Mouse (Mus musculus) erythroblast, embryonic 14.5 days (primary cell): ENCODE data around the gene Nup214. TPM values are rescaled to one million over a fixed set of nuclear protein-coding genes. Genes with fewer than 3 reads are reported as not detected.
"Not testable (repeated sequence)": the region's sequence is repeated elsewhere in the genome, so short reads cannot be mapped to it uniquely, and the experiment has no call there.

ENCODE experiments used
- H3K27me3 ChIP-seq: 2 replicates; pipeline ENCODE4 v1.6.1; 2012; ENCODE audit warnings: inconsistent platforms; ENCODE audit not compliant: control insufficient read depth
- H3K36me3 ChIP-seq: 2 replicates; pipeline ENCODE4 v1.6.1; 2012; ENCODE audit warnings: mild to moderate bottlenecking, inconsistent platforms; ENCODE audit not compliant: control insufficient read depth
- H3K4me1 ChIP-seq: 2 replicates; pipeline ENCODE4 v1.6.1; 2012; ENCODE audit warnings: inconsistent platforms; ENCODE audit not compliant: control insufficient read depth
- H3K4me3 ChIP-seq: replicated peaks from 2 replicates; pipeline ENCODE3; 2012; ENCODE audit warnings: moderate library complexity, mild to moderate bottlenecking, inconsistent platforms
- H3K9me3 ChIP-seq: 2 replicates; pipeline ENCODE4 v1.6.1; 2012; ENCODE audit warnings: low read length, inconsistent platforms, mixed read lengths; ENCODE audit not compliant: control insufficient read depth
- GATA1 ChIP-seq: IDR thresholded peaks from 2 replicates; pipeline ENCODE4 v1.6.1; 2012; ENCODE audit warnings: low read length, inconsistent platforms, mixed read lengths
- TAL1 ChIP-seq: IDR thresholded peaks from 3 replicates; pipeline ENCODE4 v1.6.1; 2012; ENCODE audit warnings: low read length, inconsistent platforms, mixed read lengths
- polyA plus RNA-seq: library from polyadenylated mRNA; stranded (reverse); fragments of >175 nt; gene quantifications from 2 replicates; pipeline ENCODE4 v1.2.3, GENCODE M21; 2012

Nup214 gene
- polyA plus RNA-seq, 1 experiment = 1.6 TPM

DNA sequence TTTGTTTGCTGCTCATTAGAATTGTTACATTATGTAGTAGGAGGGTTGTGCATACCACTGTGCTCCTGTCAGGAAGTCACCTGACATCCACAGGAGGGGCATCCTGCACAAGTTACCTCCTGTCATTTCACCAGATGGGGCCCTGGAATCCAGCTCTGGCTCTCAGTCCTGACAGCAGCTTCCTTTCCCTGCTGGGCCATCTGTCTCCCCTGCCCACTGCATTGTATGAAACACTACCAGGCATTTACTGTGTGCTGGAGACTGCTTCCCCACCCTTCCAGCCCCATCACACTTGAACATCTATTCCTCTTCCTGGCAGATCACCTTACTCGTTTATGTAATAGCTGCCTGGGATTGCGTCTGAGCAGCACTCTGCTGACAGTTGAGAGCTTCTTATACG is 55.4 kb downstream of the Nup214 start:
- TF ChIP-seq GATA1 = no peak
- TF ChIP-seq TAL1 = no peak
- Histone ChIP-seq H3K36me3 (peaks cover 94% of the 10 kb centered on the region), H3K27me3 (no peaks in the 10 kb centered on the region), H3K4me3 (no peak overlapping the region), H3K9me3 (no peaks in the 10 kb centered on the region), H3K4me1 (no peaks in the 10 kb centered on the region)

DNA sequence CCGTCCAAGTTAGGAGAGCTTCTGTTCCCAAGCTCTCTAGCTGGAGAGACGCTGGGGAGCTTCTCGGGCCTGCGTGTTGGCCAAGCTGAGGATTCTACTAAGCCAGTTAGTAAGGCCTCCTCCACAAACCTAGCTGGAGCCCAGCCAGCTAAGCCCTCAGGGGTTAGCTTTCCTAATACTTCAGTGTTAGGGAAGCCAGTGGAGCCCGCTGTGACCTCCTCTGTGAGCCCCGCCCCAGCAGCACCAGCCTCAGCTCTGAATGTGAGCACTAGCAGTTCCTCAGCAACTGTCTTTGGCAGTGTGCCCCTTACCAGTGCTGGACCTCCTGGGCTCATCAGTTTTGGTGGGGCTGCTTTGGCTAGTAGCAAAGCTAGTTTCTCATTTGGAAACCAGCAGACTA is 59.2 kb downstream of the Nup214 start:
- Histone ChIP-seq H3K9me3 (no peaks in the 10 kb centered on the region), H3K4me3 (no peak overlapping the region), H3K27me3 (no peaks in the 10 kb centered on the region), H3K36me3 (peaks cover 97% of the 10 kb centered on the region), H3K4me1 (no peaks in the 10 kb centered on the region)
- no peak for TF ChIP-seq TAL1
- no peak for TF ChIP-seq GATA1

DNA sequence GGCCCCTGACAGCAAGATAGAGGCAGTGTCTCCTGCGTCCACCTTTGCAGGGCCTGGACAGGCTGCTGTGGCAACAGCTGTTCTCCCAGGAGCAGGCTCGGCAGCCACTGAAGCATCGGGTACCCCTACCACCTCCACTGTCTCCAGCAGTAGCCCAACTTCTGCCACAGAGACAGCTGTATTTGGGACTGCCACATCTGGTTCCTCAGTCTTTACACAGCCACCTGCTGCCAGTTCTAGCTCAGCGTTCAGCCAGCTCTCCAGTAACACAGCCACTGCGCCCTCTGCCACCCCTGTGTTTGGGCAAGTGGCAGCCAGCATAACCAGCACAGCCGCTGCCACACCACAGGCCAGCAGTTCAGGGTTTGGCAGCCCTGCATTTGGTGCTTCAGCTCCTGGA is 60.0 kb downstream of the Nup214 start:
- peaks cover 98% of the 10 kb centered on the region for H3K36me3 ChIP-seq
- no peak overlapping the region for H3K4me3 ChIP-seq
- H3K4me1 ChIP-seq = no peaks in the 10 kb centered on the region
- H3K27me3 ChIP-seq = no peaks in the 10 kb centered on the region
- no peaks in the 10 kb centered on the region for H3K9me3 ChIP-seq
- TF ChIP-seq TAL1 (no peak), GATA1 (no peak)

DNA sequence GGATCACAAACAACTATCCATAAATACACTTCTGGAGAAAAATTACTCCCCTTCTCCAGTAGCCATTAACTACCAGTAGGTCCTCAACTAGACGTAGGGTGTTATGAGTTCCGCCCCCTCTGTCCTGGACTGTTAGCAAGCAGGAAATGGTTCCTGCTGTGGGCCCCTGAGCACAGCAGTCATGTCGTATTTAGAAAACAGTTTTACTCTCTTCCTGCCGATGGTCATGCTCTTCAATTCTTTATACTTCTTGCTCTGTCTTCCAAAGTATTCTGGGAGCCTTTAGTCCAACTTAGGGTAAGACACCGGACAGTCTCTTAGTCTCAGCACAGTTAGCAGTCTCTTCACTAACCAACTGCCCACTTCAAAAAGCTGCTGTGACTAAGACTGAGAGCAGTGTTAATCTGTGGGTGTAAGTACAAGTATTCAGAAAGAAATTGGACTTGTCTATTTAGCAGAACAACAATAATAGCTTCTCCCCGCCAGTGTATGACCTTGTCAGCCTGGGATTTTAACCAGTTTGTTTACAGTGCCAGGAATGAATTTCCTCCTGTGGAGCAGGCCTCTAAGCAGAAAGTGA is 63.1 kb downstream of the Nup214 start:
- peaks cover 98% of the 10 kb centered on the region for H3K36me3 ChIP-seq
- peaks cover 4% of the 10 kb centered on the region for H3K4me1 ChIP-seq
- no peak overlapping the region for H3K4me3 ChIP-seq
- H3K9me3 ChIP-seq = no peaks in the 10 kb centered on the region
- TF ChIP-seq GATA1 = no peak
- no peak for TF ChIP-seq TAL1
- no peaks in the 10 kb centered on the region for H3K27me3 ChIP-seq

DNA sequence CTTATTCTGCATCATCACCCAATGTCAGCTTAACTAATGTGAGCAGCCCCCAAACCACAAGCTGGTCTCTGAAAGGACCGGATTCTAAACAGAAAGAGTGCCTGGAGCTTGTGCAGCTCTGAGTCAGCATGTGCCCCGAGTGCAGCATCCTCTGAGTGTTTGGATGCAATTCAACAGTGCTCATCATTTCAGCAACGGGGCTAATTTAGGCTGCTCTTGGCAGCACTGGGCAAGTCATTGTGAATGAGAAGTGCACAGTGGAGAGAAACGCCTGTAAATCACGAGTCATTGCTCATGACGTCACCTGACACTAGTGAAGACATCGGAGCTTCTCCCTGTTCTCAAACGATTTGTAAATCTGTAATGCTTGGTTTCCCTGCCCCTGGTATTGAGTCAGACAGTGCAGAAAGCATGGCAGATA is 64.4 kb downstream of the Nup214 start:
- TF ChIP-seq TAL1 (no peak), GATA1 (no peak)
- Histone ChIP-seq H3K36me3 (peaks cover 96% of the 10 kb centered on the region), H3K4me3 (no peak overlapping the region), H3K27me3 (no peaks in the 10 kb centered on the region), H3K4me1 (peaks cover 4% of the 10 kb centered on the region), H3K9me3 (no peaks in the 10 kb centered on the region)

DNA sequence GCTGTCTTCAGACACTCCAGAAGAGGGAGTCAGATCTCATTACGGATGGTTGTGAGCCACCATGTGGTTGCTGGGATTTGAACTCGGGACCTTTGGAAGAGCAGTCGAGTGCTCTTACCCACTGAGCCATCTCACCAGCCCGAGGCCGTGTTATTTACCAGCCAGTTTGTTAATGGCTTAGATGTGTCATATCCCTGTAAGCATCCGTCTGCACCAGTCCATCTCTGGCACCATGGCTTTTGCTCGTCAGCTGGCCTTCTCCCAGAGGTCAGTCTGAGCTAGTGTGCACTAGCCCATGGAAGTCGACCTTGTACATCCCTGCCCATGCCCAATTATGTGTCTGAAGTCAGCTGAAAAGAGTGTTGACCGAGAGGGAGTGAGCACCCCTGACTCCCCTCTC is 66.4 kb downstream of the Nup214 start:
- not testable (repeated sequence) for H3K4me3 ChIP-seq, H3K9me3 ChIP-seq, H3K4me1 ChIP-seq, H3K27me3 ChIP-seq
- H3K36me3 ChIP-seq = peaks cover 95% of the 10 kb centered on the region

DNA sequence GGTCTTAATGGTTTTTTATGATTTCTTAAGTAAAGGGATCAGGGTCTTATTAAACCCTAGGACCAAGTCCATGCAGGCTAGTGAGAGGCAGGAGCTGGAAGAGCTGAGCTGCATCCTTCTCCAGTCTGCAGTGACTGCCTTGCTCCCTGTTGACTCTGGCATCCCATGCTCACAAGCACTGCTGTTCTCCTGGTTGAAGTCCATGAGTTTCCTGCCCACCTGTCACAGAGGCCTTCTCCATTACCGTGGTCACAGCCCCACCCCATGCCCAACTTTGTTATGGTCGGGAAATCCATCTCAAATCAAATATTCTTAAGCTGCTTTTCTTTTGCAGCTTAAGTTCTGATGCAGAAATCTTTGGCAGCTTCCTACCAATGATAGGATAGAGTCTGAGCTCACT is 66.9 kb downstream of the Nup214 start:
- Histone ChIP-seq H3K9me3 (no peaks in the 10 kb centered on the region), H3K36me3 (peaks cover 95% of the 10 kb centered on the region), H3K4me1 (peaks cover 5% of the 10 kb centered on the region), H3K27me3 (no peaks in the 10 kb centered on the region), H3K4me3 (no peak overlapping the region)
- TF ChIP-seq TAL1 (no peak), GATA1 (no peak)

DNA sequence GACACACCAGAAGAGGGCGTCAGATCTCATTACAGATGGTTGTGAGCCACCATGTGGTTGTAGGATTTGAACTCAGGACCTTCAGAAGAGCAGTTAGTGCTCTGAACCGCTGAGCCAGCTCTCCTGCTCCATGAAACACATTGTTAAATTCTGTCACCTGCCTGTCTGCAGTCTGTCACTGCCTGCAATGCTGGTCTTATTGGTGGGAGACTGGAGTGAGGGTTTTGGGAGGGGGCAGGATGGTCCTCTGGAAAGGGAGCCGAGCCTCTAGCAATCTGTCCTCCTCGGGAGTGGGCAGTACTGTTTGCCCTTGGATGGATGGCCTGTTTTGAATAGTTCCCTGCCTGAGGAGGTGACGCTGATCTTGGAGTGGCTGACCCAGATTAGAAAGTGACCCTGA is 69.6 kb downstream of the Nup214 start:
- Histone ChIP-seq H3K4me3 (no peak overlapping the region), H3K9me3 (no peaks in the 10 kb centered on the region), H3K4me1 (peaks cover 5% of the 10 kb centered on the region), H3K27me3 (no peaks in the 10 kb centered on the region), H3K36me3 (peaks cover 93% of the 10 kb centered on the region)
- TF ChIP-seq TAL1 = no peak
- TF ChIP-seq GATA1 = no peak

DNA sequence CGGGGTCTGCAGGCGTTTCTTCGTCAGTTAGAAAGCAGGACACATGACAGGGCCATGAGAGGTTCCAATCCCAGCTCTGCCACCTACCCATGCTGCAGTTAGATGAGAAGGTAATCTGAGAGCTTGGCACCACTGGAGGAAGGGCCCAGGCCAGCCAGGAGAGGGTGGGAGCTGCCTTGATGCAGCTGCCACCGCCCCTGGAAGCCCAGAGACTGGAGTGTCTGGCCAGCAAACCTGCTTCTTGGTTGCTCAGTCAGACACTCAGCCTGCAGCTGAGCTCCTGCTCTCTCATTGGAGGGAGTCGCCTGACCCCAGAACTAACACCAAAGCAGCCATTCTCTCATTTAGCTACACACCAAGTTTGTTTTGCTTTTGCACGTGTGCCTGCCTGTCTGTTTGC is 71.1 kb downstream of the Nup214 start:
- TF ChIP-seq TAL1 = no peak
- TF ChIP-seq GATA1 = no peak
- H3K4me3 ChIP-seq = no peak overlapping the region
- no peaks in the 10 kb centered on the region for H3K9me3 ChIP-seq
- peaks cover 5% of the 10 kb centered on the region for H3K4me1 ChIP-seq
- no peaks in the 10 kb centered on the region for H3K27me3 ChIP-seq
- peaks cover 93% of the 10 kb centered on the region for H3K36me3 ChIP-seq

DNA sequence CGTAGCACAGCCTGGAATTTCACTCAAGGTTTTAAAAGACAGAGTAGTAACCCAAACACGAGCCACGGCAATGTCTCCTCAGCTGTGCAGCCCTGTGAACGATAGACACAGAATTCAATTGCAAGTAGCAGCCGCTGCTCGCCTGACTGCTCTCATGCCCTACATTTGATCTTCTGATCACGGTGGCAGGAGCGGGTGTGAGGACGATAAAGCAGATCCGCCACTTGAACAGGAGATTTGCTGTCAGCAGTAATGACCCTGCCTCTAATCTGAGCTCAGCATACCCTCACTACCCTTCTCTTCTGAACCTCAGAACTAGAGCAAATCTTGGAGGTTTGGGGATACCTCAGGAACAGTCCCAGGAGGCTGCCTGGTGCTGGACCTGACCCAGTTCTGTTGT is 71.8 kb downstream of the Nup214 start:
- Histone ChIP-seq H3K4me1 (peaks cover 5% of the 10 kb centered on the region), H3K36me3 (peaks cover 95% of the 10 kb centered on the region), H3K4me3 (no peak overlapping the region), H3K9me3 (no peaks in the 10 kb centered on the region), H3K27me3 (no peaks in the 10 kb centered on the region)
- TF ChIP-seq GATA1 = no peak
- TF ChIP-seq TAL1 = no peak
